Mouse (Mus musculus) inflammation-experienced regulatory T-cells, adult 6 months (primary cell): Measurements from ENCODE around the gene Tnfaip6. TPM values are rescaled to one million over a fixed set of nuclear protein-coding genes. Genes with fewer than 3 reads are reported as not detected.
"Not testable (repeated sequence)": the region's sequence is repeated elsewhere in the genome, so short reads cannot be mapped to it uniquely, and the experiment has no call there.

Source experiments
- ATAC-seq: one replicate; pipeline ENCODE4 v1.8.0; 2017
- polyA plus RNA-seq, 3 experiments: library from polyadenylated mRNA; unstranded; fragments of 100-300 nt; shearing (Covaris generic); gene quantifications; one replicate each; pipeline ENCODE4 v1.2.1; 2017

Tnfaip6 gene
- under 1 TPM in 1 of 3 experiments, not detected in 2; 0.21 TPM for polyA plus RNA-seq

DNA sequence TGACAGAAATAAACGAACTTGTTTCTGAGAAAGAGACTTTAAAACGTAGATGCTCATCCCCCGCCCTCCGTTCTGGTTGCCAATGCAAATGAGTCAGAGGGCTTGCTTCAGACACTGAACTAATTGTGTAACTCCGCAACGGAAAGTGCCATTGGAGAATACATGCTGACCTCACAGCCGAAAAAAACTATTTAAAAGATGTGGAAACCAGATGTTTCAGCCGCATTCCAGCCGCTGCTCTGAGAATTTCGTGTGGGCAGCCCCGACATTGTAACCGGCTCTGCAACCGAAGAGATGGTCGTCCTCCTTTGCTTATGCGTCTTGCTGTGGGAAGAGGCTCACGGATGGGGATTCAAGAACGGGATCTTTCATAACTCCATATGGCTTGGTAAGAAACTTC, at the start of gene Tnfaip6:
Tnfaip6 (plus strand) TSS at position 128 of the 400 bp plus-strand sequence.
- ATAC-seq: no peak

DNA sequence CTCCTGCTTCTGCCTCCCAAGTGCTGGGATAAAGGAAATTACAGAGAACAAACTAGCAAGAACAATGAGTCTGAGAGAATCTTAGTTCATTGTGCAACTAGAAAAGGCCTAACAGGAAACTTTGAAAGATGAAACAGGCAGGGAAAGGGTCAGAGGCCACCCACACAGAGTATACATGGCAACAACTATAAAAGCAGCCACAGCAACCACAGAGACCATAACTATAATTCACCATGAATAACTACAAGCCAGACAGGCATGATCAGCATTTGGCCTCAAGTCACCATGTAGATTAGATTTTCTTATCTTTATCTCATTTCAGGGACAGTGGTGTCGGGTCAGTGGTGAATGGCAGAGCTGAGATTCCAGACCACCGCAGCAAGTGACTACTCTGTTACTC, 48.2 kb upstream of the Tnfaip6 start:
- no peak for ATAC-seq

DNA sequence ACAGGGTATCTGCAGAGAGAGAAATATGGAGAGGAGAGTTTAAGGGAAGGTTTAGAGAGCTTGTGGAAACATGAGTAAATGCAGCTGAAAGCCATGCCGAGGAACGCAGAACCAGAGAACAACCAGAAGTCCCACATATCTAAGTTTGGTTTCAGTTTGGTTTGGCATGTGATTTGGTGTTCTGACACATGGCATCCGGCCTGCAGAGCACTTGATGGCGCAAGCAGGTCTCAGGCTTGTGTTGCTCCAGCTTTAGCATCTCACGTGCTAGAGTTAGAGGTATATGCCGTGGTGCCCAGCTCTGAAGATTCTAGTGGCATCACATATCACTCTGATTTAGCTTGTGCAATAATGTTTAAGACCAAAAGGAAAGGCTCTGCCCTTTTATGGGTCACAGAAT, 46.4 kb upstream of the Tnfaip6 start:
- ATAC-seq: no peak

DNA sequence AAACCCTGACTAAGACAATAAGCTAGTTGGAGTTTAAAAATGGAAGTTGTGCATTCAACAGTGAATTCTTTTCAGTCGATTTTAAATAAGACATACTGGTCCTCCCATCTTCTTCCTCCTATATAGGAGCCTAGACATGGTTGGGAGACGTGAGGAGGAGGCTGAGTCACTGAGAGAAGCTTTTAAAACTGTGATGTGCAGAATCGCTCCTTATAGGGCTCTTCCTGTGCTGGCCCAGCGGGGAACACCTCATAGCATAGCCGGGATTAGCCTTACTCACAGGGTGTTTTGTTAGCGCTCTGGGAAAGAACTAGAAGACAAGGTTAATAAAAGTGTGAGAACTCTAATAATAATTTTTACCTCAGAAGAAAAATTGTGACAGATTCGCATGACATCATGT, 37.8 kb upstream of the Tnfaip6 start:
- ATAC-seq: no peak

DNA sequence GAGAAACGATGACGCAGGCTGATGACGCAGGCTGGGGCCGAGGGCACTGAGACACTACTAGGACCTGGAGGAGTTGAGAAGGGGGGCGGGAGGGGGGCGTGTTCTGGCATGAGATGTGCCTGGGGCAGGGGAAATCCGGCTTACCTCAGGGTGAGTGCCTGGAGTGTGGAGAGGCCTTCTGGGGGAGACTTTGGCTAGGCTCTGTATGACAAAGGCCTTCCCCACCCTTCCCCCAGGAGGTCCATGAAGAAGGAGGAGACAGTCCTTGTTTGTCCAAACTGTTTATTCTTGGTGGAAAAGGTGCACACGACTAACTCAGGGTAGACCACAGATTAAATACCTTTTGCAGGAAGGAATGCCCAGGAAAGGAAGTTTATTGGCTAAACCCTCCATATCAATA, 36.3 kb upstream of the Tnfaip6 start:
- ATAC-seq: no peak

DNA sequence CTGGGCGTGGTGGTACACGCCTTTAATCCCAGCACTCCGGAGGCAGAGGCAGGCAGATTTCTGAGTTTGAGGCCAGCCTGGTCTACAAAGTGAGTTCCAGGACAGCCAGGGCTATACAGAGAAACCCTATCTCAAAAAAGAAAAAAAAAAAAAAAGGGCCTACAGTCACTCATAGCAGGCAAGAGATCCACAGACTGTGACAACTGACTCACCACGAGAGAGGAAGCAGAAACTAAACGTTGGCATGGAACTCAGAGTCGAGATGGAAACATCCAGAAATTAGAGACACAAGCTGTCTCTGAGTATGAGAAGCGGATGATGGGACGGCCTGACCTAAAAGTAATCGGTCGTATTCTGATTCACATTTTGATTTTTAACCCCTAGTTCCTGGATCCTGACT, 35.5 kb upstream of the Tnfaip6 start:
- ATAC-seq: not testable (repeated sequence)

DNA sequence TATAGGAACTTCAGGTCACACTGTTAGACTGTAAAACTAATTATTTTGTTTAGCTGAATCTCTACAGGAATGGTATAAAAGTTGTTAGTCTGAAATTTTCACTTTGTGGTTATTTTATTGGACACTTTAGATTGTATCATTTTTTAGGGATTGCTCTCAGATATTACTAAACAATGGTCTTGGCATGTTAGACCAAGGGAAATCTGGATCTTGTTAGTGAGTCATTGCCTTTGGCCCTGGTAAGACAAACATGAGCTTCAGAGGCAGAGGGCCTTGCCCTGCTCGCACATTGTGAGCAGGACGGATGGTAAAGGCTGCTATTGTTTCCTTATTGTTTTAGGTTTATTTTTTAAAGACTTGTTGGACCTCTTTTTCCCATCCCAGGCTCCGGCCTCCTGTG, 31.4 kb upstream of the Tnfaip6 start:
- ATAC-seq: no peak

DNA sequence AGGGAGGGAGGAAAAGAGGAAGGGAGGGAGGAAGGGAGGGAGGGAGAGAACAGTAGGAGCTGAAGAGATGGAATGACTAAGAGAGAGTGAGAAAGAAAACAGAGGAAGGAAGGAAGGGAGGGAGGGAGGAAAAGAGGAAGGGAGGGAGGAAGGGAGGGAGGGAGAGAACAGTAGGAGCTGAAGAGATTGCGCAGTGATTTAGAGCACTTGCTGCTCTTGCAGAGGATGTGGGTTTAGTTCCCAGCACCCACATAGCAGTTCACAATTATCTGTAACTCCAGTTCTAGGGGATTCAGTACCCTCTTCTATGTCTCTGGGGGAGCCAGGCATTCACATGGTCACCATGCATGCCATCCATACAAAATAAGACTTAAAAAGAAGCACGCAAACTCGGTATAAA, 26.0 kb upstream of the Tnfaip6 start:
- not testable (repeated sequence) for ATAC-seq

DNA sequence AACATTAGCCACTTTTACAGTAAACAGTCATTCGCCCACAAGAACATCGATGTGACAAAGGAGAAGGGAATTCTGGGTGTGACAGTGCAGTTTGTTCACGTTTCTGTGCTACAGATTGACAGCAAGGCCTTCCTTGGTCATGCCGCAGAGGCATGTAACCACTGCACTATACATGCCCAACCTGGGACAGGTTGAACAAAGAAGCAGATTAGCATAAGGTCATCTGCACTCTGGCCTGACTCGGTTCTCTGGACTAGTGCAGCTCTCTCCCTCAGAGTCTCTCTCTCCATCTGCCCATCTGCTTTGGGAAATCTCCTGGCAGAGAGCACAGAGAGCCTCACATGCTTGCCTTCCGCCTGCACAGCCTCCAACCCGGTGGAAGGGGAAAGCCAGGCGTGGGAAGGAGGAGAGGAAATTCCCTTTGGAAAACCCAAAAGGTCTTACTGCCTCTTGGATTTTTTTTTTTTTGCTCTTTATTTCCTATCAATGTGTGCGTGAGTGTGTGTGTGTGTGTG, 24.4 kb upstream of the Tnfaip6 start:
- ATAC-seq: no peak

DNA sequence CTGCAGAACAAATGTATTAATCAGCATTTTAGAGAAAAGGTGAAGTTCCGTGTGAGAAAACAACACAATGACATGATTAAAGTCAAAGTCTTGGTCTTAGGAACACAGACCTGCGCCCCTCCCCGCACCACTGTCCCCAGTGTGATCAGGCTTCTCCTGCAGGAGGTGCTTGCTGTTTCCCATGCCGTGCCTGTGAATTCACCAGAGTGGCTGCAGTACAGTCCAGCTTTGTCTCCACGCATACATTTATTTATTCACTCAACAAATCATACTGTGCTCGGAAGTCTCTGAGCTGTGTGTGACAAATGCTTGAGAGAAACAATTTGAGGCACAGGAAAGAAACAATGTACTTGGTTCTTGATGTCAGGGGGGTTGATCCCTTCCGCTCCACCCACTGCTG, 21.4 kb upstream of the Tnfaip6 start:
- ATAC-seq: no peak

DNA sequence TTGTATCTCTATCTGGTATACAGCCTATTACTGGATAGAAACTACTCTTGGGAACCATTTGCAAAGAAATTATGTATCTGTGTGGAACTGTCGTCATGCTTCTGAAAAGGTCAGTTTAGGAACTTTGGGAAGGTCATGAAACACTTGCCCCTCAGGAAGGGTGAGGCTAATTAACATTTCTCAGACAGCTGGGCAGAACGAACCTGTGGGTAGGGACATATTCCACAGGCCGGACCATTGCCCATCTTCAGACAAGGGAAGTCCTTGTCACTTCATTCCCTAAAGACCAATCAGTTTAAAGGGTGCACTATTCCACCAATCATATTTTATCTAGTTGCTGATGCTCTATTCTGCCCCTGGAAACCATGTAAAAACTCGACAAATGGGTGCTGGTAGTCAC, 10.7 kb upstream of the Tnfaip6 start:
- ATAC-seq: no peak

DNA sequence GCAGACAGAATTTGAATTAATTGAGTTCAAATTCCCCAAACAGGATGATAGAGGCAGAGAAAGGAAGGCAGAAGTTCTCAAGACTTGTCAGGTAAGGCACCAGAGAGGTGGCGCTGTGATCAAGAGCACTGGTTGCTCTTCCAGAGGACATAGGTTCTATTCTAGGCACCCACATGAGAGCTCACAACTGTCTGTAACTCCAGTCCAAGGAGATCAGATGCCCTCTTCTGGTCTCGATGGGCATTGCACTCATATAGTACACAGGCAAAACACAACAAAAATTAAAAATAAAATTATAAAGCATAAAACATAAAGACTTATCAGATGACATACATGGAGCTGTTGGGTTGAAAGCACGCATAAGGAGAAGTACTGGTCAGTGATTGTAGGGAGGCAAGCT, 8.4 kb upstream of the Tnfaip6 start:
- no peak for ATAC-seq

DNA sequence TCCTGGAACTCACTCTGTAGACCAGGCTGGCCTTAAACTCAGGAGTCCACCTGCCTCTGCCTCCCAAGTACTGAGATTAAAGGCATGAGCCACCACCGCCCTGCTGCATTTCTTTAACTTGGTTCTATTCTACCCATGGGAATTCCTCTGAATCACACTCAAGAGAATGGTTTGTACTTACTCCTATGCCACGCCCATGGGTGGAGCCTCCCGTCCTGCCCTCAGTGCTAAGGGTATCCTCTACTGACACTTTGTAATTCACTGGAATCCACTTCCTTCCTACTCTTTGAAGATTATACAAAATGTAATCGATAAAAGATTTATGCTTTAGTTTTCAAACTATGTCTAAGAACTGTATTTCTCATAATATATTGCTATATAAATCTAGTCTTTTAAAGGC, 6.3 kb upstream of the Tnfaip6 start:
- ATAC-seq: no peak

DNA sequence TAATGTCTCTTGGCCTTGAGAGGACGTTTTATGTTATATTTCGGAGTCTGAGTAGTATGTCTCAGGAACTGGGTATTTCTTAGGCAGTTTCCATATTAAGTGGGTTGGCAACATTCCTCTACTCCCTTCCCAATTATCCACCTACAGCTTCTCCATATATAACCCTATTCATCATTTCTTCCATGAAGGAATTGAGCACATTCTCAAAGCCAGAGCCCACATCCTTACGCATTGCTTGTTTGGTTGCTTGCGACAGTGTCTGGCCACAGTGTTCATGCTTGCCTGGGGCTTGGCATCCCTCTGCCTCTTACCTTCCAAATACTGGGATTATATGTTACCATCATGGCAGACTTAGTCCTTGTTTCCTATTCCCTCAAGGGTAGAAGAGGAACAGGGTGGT, 3.2 kb upstream of the Tnfaip6 start:
- ATAC-seq: no peak

DNA sequence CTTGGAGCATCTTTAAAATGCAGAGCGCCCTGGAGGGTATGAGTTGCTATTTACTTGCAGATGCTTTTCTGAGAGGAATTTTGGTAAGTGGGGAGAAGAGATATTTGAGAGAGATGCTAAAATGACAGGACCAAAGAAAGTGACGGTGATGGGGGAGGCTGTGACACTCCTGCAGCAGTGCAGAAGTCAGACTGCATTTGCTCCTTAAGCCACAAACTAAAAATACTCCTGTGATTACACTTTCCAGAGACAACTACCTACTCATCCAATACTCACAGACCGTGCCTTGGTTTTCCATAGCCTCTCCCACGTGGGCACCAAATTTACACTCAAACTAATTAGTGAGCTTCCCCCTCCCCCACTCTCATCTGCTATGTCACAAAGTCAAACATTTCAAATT, 2.7 kb upstream of the Tnfaip6 start:
- ATAC-seq: no peak

DNA sequence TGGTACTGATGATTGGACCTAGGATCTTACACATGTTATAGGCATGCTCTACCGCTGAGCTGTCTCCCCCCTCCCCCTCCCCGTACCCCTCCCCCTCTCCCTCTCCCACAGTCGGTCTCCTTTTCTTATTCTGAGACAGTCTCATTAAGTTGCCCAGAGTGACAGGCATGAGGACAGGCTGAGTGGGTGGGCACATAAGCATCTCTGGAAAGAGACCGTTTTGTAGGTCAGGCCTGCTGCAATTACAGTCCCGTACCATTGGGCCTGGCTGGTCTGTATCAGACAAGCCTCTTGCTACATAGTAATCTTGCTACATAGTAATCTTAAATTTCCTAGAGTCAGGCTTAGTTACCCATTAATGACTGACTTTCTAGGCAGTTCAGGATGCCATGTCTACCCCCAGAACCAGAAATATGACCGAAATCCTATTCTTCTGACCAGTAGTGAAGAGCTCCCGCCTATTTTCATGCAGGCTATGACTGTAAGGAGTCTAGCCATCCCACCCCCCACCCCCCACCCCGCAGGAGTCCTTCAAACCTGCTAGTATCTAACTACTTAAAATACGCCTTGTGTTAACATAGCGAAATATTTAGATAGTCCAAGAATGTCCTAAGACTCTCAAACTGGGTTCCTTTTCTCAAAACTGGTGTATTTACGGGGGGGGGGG, 747 bp upstream of the Tnfaip6 start:
- ATAC-seq: no peak

DNA sequence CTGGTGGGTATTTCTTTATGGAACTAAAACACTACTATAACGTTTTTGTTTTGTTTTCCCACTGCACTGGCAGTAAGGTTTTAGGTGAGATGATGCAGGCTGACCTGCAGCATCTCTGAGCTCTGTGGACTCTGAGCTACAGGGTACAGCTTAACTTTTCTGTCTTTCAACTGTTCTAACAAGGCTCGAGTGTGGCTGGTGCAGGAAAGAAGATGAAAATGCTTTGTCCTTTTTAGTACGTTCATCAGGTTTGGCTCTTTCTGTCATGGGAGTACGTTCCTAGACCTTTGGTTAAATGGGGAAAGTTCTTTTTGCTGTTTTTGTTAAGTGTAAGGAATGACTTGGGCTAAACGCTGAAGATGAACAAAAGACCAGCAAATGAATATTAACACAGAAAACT, 749 bp downstream of the Tnfaip6 start:
- no peak for ATAC-seq

DNA sequence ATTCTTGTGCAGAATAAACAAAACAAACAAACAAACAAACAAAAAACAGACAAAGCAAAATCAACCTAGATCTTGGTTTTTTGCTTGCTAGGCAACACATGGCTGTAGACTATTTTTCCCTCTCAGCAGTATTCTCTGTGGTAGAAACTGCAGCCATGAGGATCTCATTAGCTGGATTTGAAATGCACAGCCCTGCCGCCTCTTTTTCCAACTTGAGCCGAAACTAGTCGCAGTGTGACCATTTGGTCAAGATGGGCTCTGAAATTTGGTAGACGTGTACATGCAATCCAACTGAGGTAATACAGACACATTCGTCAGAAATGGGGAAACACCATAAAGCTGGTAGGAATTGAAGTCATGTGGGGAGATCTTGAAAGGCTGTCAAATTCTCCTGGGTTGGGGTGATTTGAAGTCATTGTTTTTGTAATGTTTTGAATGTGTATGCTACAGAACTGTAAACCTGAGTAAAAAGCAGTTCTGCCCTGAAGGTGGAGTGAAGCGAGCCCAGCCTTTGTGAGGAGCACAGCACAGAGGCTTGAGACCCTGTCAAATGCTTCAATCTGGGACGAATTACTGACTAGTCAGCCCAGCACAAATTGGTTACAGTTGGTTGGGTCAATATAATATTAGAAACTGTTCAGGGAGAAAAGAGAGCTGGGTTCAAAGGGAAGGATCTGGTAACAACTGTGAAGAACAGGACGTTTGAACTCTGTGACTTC, 1.4 kb downstream of the Tnfaip6 start:
- no peak for ATAC-seq

DNA sequence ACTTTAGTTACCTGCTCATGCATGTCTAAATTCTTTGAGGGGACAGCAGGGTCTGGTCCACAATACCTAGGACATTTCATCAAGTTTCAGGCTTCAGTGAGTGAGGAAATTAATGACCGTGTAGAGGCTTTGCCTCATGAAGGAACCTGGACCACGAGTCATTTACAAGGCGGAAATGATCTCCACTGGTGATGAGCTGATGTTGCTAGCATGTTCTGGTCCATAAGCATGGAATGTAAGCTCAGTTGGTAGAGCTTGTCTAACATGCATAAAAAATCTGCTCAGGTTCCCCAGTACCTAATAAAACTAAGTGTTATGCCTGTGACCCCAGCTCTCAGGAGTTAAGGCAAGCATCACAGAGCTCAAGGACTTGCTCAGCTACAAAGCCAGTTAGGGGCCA, 4.3 kb downstream of the Tnfaip6 start:
- ATAC-seq: no peak

DNA sequence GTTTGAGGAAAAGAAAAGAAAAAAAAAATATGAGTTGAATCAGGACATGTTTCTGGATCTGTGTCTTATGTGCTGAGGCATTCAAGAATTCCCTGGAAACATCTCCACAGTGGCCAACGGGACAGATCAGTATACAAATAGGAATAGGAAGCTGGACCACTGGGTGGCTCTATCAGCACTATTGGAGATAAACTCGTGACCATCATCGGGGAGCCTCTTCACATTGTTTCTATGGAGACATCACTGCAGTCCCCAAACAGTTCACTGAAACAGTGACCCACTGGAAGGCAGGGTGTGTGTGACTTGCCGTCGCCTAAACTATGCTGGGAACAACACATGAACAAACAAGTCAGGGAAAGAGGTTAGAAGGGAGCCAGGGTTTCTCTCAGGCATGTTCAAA, 4.9 kb downstream of the Tnfaip6 start:
- no peak for ATAC-seq

DNA sequence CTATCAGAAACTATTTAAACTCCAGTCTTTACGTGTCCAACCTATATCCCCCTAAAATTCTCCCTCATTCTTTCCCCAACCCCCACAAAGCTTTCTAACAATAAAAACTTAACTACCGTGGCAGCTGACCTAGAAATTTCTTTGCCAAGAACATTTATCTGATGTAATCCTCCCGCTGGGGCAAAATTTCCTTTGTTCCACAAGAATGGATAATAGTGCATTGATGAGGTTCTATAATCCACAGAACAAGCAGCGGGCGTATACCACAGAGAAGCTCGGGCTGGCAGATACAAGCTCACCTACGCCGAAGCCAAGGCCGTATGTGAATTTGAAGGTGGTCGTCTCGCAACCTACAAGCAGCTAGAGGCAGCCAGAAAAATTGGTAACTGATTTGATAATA, 5.7 kb downstream of the Tnfaip6 start:
- no peak for ATAC-seq

DNA sequence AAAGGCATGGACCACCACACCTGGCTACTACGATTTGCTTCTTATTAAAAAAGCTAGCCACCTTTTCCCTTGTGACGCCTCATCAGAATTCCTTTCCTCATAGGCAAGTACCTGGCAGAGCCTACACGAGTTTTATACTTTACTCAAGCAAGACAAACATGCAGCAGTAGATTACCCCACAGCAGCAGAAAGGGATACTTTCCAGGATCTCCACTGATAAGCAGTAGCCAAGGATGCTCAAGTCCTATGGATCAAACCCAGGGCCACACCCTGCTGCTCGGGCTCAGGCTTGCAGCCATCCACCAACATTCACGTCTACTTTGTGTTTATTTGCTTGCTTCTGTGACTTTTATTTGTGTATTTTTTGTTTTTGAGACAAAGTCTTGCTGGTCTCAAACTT, 8.2 kb downstream of the Tnfaip6 start:
- ATAC-seq: no peak

DNA sequence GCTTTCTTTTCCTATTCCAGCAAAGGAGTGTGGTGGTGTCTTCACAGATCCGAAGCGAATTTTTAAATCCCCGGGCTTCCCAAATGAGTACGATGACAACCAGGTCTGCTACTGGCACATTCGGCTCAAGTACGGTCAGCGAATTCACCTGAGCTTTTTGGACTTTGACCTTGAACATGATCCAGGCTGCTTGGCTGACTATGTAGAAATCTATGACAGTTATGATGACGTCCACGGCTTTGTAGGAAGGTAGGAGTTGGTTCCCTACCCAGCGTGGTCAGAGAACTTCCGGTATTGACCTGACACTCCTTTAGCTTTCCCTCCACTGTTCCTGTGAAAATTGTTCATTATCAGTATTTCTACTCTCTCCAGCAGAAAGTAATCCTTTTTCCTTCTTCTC, 13.0 kb downstream of the Tnfaip6 start:
- no peak for ATAC-seq

DNA sequence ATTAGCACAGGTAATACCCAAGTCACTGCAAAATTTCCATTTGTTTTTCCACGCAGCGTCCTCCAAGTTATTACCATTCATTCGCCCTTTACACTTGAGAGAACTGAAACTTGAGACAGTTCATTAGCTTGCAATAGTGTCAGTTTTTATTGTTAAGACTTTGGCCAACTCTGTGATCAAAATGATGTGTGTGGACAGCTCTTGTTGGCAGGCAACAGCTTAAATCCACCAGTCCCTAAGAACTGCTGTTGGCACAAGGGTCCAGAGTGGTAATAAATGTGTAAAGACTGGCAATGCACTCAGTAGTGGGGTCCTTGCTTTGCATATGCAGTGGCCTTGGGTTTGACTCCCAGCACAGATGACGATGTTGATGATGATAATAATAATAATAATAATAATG, 14.5 kb downstream of the Tnfaip6 start:
- no peak for ATAC-seq

DNA sequence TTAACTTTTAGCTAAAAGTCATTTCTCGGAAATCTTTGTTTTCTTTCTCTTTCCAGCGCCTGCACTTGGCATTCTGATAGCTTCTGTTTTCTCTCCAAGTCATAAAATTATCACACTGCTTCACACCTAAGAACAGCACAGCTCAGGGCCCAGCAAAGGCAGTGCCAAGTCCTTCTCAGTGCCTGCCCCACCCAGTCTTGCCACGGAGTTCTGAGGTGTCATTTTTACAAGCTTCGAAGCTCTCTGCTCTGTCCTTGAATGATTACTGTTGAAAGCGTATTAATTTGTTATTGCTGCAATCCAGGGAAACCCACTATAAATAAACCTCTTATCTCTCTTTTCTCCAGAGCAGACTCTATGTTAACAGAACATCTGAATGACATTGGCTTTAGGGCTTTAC, 15.7 kb downstream of the Tnfaip6 start:
- ATAC-seq: no peak
